Mouse (Mus musculus) G1E (cell line): ENCODE measurements around the gene Cyp2d9. TPM values are rescaled to one million over a fixed set of nuclear protein-coding genes. Genes with fewer than 3 reads are reported as not detected.
A peak's percentile ranks its signal among the peaks of the same experiment; 100 is the strongest.
"Not testable (repeated sequence)": the region's sequence is repeated elsewhere in the genome, so short reads cannot be mapped to it uniquely, and the experiment has no call there.

Source experiments
- ATAC-seq: 2 replicates; pipeline ENCODE4 v1.8.0; 2016; ENCODE audit warnings: mild to moderate bottlenecking; ENCODE audit not compliant: insufficient number of reproducible peaks, poor library complexity, low FRiP score, severe bottlenecking; ENCODE audit errors: extremely low read depth
- DNase-seq: peaks from one replicate; pipeline ENCODE4 v3.0.0; 2012; ENCODE audit warnings: low spot score
- H3K27me3 ChIP-seq: 2 replicates; pipeline ENCODE4 v1.6.1; 2012; ENCODE audit warnings: mild to moderate bottlenecking, low read length, inconsistent platforms; ENCODE audit not compliant: insufficient read depth
- H3K36me3 ChIP-seq: replicated peaks from 2 replicates; pipeline ENCODE3; 2012; ENCODE audit warnings: mild to moderate bottlenecking, inconsistent platforms
- H3K4me1 ChIP-seq: 2 replicates; pipeline ENCODE4 v1.6.1; 2012; ENCODE audit warnings: low read depth, low read length, inconsistent platforms, mixed read lengths; ENCODE audit not compliant: insufficient read depth
- H3K4me3 ChIP-seq: 2 replicates; pipeline ENCODE4 v1.5.1; 2012; ENCODE audit warnings: low read depth, mild to moderate bottlenecking, inconsistent platforms, low read length, moderate library complexity, mixed read lengths
- H3K9me3 ChIP-seq: replicated peaks from 2 replicates; pipeline ENCODE4 v1.6.1; 2012; ENCODE audit warnings: inconsistent platforms
- CTCF ChIP-seq: IDR thresholded peaks from 2 replicates; pipeline ENCODE4 v1.5.1; 2012; ENCODE audit warnings: low read depth, low read length, inconsistent platforms, mixed read lengths
- GATA1 ChIP-seq: IDR thresholded peaks from 2 replicates; pipeline ENCODE4 v1.6.1; 2012; ENCODE audit warnings: borderline replicate concordance, low read length, inconsistent platforms, mixed read lengths
- GATA2 ChIP-seq: IDR thresholded peaks from 2 replicates; pipeline ENCODE4 v1.6.1; 2012; ENCODE audit warnings: low read depth, low read length, inconsistent platforms, borderline replicate concordance
- POLR2AphosphoS5 ChIP-seq: IDR thresholded peaks from 2 replicates; pipeline ENCODE4 v1.6.1; 2012; ENCODE audit warnings: low read depth, low read length, inconsistent platforms; ENCODE audit not compliant: insufficient replicate concordance
- TAL1 ChIP-seq: conservative IDR thresholded peaks from 2 replicates; pipeline ENCODE4 v1.6.1; 2012; ENCODE audit warnings: low read depth, low read length, inconsistent platforms, mixed read lengths
- polyA plus RNA-seq: library from polyadenylated mRNA; stranded (reverse); fragments of >175 nt; gene quantifications from 2 replicates; pipeline ENCODE4 v1.2.3, GENCODE M21; 2012
- total RNA-seq, 2 experiments: library from RNA; stranded (forward) in 1 of 2; stranded (reverse) in 1 of 2; fragments of 200-1000 nt in 1 of 2; fragments of >200 nt in 1 of 2; fragmentation: Nextera tagmentation in 1 of 2; gene quantifications; 2 replicates each; pipeline ENCODE4 v1.2.3; 2014 to 2017

Cyp2d9 gene
- total and polyA plus RNA-seq, 3 experiments, result 0.44 TPM; not detected in 2

DNA sequence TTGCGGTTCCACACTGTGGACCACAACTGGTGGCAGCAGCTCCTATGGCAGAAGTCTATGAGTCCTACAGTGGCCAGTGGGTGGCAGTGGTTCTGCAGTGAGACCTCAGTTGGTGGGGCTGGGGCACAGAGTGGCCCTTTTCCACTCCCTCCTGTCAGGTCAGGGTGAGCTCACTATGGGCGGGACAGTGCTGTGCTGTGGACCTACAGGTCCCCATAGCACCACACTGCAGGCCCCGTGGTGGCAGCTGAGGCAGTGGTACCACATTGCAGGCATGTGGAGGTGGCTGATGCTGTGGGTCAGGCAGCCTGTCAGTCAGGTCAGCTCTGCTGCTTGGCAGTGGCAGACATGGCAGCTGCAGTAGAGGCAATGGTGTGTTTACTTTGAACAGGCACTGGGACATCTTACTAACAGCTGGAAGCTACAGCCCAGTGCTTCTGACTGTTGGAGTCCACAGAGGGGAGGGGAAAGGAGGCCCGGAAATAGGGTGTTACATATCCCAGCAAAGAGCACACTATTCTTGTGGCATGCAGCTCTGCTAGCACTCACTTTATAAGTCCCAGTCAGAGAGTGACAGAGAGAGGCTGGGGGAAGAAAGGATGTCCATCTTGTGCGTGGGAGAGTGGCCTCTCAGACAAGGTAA, 4.9 kb downstream of the Cyp2d9 start:
- Histone ChIP-seq H3K36me3 (no peaks in the 10 kb centered on the region), H3K9me3 (peaks cover 2% of the 10 kb centered on the region; the same call in 1 of the 2 replicates), H3K4me1 (no peaks in the 10 kb centered on the region), H3K4me3 (peak overlapping the region; percentile 13; the same call in 1 of the 2 replicates), H3K27me3 (peaks cover 9% of the 10 kb centered on the region; the same call in 1 of the 2 replicates)
- DNase-seq (no peak), ATAC-seq (no peak)
- TF ChIP-seq GATA2, result no peak
- no peak for TF ChIP-seq TAL1
- no peak for TF ChIP-seq GATA1

DNA sequence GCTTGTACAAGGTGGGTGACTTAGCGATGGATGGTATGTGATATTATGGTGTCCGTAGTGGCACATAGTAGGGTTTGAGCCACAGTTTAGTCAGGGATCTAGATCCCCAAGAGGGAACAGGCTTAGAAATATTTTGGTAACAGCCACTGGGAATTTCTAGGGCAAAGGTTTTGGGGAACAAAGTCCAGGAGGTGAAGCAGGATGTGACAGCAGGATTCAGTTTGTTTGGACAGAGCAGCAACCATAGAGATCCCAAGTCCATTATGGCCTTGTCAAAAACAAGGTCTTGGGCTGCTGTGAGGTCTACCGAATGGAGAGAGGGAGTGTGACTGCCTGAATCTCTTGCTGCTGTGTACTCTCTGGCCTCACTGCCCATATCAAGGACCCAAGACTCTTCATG, 10.4 kb downstream of the Cyp2d9 start:
- Histone ChIP-seq H3K36me3 (no peaks in the 10 kb centered on the region), H3K4me3 (no peak overlapping the region), H3K27me3 (0 out of 2 replicates have a peak, but pooled peaks cover 2% of the 10 kb centered on the region), H3K9me3 (no peaks in the 10 kb centered on the region), H3K4me1 (no peaks in the 10 kb centered on the region)
- no peak for DNase-seq
- no peak for ATAC-seq
- TF ChIP-seq GATA2 (no peak), GATA1 (no peak), CTCF (no peak), POLR2AphosphoS5 (no peak), TAL1 (no peak)

DNA sequence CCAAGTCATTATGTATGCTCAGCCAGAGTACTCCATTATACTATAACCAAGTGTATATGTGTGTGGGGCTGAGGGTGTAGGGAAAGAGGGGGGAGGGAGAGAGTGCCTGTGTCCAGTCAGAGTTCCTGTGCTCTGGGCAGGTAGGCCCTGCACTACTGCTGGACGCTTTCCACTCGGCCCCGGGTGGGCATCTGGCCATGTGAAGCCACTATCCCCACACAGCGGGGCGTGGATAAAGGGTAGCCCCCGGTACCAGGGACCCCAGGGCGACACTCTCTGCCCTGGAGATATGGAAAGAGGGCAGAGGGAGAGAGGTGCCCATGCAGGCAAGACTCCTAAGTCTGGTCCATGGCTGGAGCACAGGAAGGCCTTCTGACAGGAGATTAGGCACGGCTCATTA, 12.0 kb downstream of the Cyp2d9 start:
- H3K4me3 ChIP-seq, result no peak overlapping the region
- H3K9me3 ChIP-seq, result no peaks in the 10 kb centered on the region
- H3K36me3 ChIP-seq, result no peaks in the 10 kb centered on the region
- H3K4me1 ChIP-seq, result no peaks in the 10 kb centered on the region
- DNase-seq (no peak), ATAC-seq (no peak)
- TF ChIP-seq GATA2 (no peak), CTCF (no peak), TAL1 (no peak), POLR2AphosphoS5 (no peak), GATA1 (no peak)
- H3K27me3 ChIP-seq, result 0 out of 2 replicates have a peak, but pooled peaks cover 2% of the 10 kb centered on the region

DNA sequence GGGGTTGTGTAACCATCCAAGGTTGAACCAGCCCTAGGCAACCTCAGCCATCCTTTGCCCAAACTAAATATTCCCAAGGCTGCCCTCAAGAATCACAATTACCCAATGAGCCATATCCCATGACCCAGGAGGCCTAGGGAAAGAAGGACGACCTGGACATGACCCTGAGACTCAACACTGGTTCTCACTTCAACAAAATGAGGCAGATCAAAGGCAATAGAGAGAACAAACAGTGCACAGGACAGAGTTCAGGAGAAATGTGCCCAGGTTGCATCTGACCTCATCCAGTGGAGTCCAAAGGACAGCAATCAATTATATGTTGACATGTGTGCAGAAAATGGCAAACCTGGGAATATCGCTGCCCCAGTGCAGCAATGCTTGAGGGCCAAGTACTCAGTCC, 16.8 kb downstream of the Cyp2d9 start:
- H3K9me3 ChIP-seq, H3K27me3 ChIP-seq, H3K36me3 ChIP-seq, H3K4me1 ChIP-seq, DNase-seq, ATAC-seq, H3K4me3 ChIP-seq: not testable (repeated sequence)

DNA sequence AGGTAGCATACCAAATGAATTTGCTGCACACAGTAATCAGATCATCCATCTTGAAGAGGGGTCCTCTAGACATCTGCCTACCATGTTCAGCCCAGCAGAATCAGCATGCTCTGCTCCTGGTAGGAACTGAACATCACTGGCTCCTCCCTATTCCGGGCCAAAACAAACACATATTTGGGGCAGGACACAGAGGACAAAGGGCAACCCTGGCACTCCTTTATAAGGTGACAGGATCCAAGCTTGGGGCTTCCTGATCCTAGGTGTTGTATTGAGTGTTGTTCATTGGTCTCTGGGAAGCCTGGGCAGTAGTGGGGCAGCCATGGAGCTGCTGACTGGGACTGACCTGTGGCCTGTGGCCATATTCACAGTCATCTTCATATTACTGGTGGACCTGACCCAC, 18.9 kb downstream of the Cyp2d9 start:
- H3K4me3 ChIP-seq, H3K9me3 ChIP-seq, H3K36me3 ChIP-seq, ATAC-seq, DNase-seq, H3K4me1 ChIP-seq, H3K27me3 ChIP-seq: not testable (repeated sequence)

DNA sequence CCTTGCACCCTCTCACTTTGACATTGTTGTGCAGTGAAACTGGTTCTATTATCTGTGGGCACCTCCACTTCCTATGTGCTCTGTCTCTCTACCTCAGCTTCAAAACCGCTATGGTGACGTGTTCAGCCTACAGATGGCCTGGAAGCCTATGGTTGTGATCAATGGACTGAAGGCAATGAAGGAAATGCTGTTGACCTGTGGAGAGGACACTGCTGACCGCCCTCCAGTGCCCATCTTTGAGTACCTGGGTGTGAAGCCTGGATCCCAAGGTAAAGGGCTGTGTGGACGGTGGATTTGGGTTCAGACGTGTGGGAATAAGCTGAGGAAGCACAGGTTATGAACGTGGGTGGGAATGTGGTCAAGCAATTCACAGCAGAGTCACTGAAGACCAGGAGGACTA, 20.3 kb downstream of the Cyp2d9 start:
- ATAC-seq, H3K27me3 ChIP-seq, H3K4me3 ChIP-seq, H3K9me3 ChIP-seq, H3K36me3 ChIP-seq, H3K4me1 ChIP-seq, DNase-seq: not testable (repeated sequence)

DNA sequence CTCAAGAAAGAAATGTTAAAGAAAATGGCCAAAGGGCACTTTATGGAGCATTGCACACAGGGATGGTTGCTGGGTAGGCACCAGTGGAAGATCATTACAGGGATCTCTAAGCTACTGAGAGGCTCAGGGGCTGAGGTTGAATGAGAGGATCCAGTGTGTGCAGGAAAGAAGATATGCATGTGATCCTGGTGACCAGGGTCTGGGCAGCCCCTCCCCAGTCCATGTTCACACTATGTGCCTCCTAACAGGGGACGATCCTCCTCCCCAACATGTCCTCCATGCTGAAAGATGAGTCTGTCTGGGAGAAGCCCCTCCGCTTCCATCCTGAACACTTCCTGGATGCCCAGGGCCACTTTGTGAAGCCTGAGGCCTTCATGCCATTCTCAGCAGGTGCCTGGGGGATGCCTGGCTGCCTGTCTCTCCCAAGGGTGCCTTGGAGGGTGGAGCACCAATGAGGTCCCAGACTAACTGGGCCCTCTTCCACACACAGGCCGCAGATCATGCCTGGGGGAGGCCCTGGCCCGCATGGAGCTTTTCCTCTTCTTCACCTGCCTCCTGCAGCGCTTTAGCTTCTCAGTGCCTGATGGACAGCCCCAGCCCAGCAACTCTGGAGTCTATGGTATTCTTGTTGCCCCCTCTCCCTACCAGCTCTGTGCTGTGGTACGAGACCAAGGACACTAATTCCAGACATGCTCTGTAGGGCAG, 23.0 kb downstream of the Cyp2d9 start:
- not testable (repeated sequence) for ATAC-seq

More for the DNA sequence above, 23.0 kb downstream of the Cyp2d9 start:
- not testable (repeated sequence) for H3K4me1 ChIP-seq, H3K4me3 ChIP-seq, H3K36me3 ChIP-seq, H3K27me3 ChIP-seq, H3K9me3 ChIP-seq, DNase-seq
